ENCODE assay signal across 29 mouse cellular contexts in genomic region chr15:101028960-101029359, GRCm38 (mm10). TPM values are rescaled to one million over a fixed set of nuclear protein-coding genes. Genes with fewer than 3 reads are reported as not detected.
"Had no signal": no experiment of that assay in that cellular context is flagged by ENCODE, and none has a peak within 500 bp of the region (broad histone marks: within the 10 kb centered on the region; RNA-seq: fewer than 3 reads in every experiment).

No protein-coding gene starts in this region.

- H3K36me3 ChIP-seq: kidney, embryonic 15.5 days; liver, embryonic 12.5 days; liver, embryonic 15.5 days; lung, embryonic 15.5 days had no signal

- H3K4me3 ChIP-seq: kidney, embryonic 15.5 days; liver, embryonic 12.5 days; liver, embryonic 15.5 days; lung, embryonic 15.5 days; neural tube, embryonic 12.5 days; neural tube, embryonic 15.5 days had no signal

- H3K27ac ChIP-seq: kidney, embryonic 15.5 days; liver, embryonic 12.5 days; liver, embryonic 15.5 days; lung, embryonic 15.5 days; neural tube, embryonic 12.5 days; neural tube, embryonic 15.5 days had no signal

- H3K4me1 ChIP-seq: kidney, embryonic 15.5 days; liver, embryonic 12.5 days; liver, embryonic 15.5 days; lung, embryonic 15.5 days; neural tube, embryonic 12.5 days; neural tube, embryonic 15.5 days had no signal

- H3K27me3 ChIP-seq: neural tube, embryonic 12.5 days; neural tube, embryonic 15.5 days had no signal

- H3K9ac ChIP-seq: kidney, embryonic 15.5 days; liver, embryonic 12.5 days; liver, embryonic 15.5 days; lung, embryonic 15.5 days; neural tube, embryonic 12.5 days; neural tube, embryonic 15.5 days had no signal

- H3K4me2 ChIP-seq: kidney, embryonic 15.5 days; liver, embryonic 12.5 days; liver, embryonic 15.5 days; lung, embryonic 15.5 days; midbrain, embryonic 11.5 days; neural tube, embryonic 12.5 days; neural tube, embryonic 15.5 days had no signal

- H3K9me3 ChIP-seq: kidney, embryonic 15.5 days; liver, embryonic 12.5 days; liver, embryonic 15.5 days; lung, embryonic 15.5 days; neural tube, embryonic 12.5 days; neural tube, embryonic 15.5 days had no signal

- DNase-seq: kidney, adult 11 months; kidney, adult 8-10 months; kidney, postnatal 10 days; kidney, postnatal 36 days; layer of hippocampus, adult 9-11 months; left cerebral cortex, postnatal 4 days; liver; lung, adult 18-20 months; lung, postnatal 10 days; lung, postnatal 4 days; midbrain, embryonic 14.5 days; retina, postnatal 1 day; right cerebral cortex, postnatal 25 days; spleen, adult 18-20 months; thymus, adult 18-20 months; thymus, postnatal 36 days had no signal

- ATAC-seq: liver, embryonic 12.5 days had no signal

RNA-seq across cellular contexts. Expression of gene Gm47841, which starts 18.2 kb away (rescaled TPM):
- total RNA-seq: left cerebral cortex, adult 8-10 months; left cerebral cortex, postnatal 14 days; left cerebral cortex, postnatal 4 days; megakaryocyte progenitor cell, adult 5-6 weeks; megakaryocyte-erythroid progenitor cell, adult 5-6 weeks; midbrain, postnatal 0 days had no signal
- polyA plus RNA-seq: kidney, embryonic 15.5 days; liver, embryonic 12.5 days; liver, embryonic 15.5 days; midbrain, embryonic 11.5 days; midbrain, embryonic 14.5 days; midbrain, postnatal 0 days; neural tube, embryonic 12.5 days; stomach, embryonic 16.5 days had no signal

RNA-seq across cellular contexts. Expression of gene Fignl2, which starts 49.4 kb away (rescaled TPM):
- total RNA-seq: megakaryocyte-erythroid progenitor cell, adult 5-6 weeks had no signal
